Mouse (Mus musculus) retina, embryonic 14.5 days (tissue): ENCODE measurements around the gene Ctsll3.

Experiments used
- DNase-seq: peaks from one replicate; pipeline ENCODE4 v3.0.0-alpha.2; 2015; ENCODE audit warnings: low spot score

Ctsll3 gene

DNA sequence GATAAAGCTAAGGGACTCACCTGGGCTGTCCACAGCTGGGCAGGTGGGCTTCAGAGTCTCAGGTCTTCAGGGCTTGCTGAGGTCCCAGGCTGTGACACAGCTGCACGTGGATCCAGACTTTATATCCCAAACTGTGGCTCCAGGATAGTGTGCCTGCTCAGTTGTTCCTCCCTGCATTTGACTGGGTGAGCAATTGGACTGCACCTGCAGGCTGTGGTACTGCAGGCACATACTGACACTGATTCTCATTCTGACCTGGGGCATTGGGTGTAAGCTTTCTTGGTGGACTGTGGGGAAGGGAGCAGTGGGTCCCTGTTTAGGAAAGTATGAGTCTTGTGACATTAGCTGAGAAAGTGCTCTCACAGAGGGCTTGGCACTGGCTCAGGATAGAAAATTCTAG, at the start of gene Ctsll3:
Gene Ctsll3 (minus strand): TSS at position 101 of the 400 bp plus-strand sequence.
- no peak for DNase-seq

DNA sequence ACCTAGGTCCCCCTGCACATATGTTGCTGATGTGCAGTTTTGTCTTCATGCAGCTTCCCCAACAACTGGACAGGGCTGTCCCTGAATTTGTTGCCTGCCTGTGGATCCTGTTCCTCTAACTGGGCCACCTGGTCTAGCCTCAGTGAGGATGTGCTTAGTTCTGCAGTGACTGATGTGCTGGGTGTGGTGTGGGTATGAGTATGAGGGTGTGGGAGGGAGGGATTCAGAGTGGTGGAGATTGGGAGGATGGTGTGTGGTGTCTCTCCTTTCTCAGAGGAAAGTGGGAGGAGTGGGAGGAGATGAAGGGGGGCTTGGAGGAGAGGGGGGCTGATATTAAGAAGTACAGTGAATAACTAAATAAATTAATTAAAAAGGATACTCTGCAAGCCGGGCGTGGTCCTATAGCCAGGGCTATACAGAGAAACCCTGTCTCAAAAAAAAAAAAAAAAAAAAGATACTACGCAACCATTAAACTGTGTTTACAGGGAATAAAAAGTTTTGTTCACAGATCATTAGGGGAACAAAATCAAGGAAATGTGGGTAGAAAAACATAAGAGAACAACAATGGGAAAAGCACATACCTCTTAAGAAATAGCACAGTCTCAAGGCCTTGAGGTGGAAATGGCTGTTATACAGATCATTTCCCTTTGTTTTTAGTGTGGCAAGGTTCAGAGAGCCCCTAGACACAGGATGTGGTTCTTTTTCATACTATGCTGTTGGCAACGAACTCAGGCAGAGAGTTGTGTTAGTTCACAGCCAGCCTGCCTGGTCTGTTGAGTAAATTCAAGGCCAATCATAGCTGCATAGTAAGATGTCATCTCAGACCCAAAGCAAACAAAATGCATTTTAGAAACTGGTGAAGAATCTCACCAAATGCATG, 45.8 kb upstream of the Ctsll3 start:
- DNase-seq: no peak

DNA sequence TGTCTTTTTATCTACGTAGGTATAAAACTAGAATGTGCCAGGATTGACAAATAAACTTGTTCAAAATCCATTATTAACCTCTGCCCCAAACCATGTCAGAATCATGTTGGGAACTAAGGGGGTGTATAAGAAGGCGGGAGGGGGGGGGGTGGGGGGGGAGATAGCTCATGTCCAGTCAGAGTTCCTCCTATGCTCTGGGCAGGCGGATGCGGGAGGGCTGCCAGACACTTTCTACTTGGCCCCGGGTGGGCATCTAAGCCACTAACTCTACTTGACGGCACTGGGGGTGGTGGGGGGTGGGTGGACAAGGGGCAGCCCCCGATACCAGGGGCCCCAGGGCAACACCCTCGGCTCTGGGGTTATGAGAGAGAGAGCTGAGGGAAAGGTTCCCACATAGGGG, 40.5 kb upstream of the Ctsll3 start:
- DNase-seq: no peak

DNA sequence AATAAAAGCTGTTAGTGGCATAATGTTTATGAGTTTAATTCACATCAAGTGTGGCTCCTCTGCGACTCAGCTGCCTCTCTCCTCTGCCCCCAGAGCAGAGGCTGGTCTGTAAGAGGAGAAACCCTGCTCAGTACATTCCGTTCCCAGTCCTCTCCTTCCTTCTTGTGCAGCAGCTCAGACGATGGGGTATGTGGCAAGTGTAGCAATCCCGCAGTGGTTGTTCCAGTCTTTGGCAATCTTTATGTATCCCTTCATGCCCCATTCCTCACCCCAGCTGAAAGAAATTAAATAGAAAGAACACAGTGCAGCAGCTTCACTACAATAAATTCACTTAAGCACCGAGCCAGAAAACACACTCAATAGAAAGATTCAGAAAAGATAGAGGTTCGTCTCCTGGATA, 40.1 kb upstream of the Ctsll3 start:
- no peak for DNase-seq

DNA sequence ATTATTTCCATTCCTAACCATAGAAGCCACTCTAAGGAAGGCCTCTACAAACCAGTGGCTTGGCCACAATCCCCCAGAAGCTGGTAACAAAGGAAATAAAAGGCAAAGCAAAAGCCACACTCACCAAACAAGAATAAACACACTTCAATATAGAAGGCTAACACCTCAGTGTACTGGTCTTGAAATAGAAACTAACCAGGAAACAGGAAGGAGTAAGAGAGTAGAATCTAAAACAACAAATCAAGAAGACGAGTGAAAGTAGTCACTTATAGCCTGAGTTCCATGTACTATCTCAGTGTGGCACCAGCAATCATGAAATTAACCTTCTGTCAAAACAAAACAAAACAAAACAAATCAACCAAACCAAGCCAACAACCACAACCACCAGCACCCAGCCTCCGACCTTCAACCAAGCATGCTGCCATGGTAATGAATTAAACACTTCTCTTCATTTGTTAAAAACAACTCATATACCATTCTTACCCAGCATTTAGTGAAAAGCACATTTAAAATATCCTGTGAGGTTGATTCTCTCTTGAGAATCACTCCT, 36.8 kb upstream of the Ctsll3 start:
- DNase-seq: no peak

DNA sequence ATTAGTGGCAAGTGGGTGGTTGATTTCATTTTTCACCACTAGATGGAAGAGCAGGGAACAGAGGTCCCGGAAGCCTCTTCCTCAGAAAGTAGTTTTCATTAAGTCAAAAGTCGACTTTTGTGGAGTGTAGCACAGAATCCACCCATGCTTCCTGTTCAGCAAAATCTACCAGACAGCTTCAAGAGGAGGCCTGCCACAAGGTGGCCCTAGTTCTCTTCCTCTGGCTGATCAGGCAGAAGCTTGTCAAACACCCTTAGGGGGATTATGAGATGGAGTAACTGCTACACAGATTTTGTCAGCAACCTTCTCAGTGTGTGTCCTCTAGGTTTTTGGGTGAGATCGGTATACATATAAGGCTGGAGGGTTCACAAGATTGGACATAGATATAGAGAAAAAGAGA, 23.4 kb upstream of the Ctsll3 start:
- DNase-seq: no peak

DNA sequence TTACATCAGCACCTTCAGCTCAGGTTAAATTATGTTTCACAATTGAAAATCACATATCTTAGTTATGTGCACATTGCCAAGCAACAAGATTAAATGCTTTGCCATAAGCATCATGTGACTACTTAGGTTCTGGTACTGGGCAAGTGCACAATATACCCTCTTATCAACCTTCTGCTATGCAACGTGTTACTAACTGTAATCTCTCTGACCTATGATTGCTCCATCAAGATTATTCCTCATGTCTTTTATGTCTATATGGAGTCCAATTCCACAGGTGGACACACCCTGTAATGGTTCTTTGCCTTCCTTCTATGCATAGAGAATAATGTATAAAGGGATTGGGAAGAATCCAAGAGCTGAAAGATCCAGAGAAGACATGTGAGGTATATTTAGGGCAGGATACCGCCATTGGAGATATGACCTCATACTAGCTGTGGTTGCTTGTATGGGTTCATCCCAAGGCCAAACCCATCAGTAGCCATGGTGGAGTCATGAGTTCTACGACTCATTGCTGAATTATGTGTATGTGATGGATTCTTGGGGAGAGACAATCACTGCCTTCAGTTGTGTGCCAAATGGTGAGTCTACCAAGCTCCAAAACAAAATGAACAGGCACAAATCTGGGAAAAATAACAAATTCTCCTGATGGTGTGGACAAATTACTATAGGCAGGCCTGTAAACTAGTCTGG, 18.0 kb upstream of the Ctsll3 start:
- no peak for DNase-seq

DNA sequence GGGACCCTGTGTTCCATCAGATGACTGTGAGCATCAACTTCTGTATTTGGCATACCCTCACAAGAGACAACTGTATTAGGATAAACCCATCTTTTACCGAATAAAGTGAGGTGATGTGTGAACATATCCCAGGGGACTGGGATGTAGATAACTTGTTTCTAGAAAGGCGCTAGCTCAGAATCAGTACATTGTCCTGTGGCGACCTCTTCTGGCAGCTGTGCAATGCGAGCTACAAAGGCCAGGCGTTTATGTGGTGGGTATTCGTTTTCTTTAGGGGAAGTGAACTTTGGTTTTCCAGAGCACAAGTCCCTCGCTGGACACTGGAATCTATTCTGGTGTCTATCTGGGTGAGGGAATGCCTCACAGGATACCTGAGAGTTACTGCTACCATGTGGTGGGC, 16.8 kb upstream of the Ctsll3 start:
- peak; percentile 78 for DNase-seq

DNA sequence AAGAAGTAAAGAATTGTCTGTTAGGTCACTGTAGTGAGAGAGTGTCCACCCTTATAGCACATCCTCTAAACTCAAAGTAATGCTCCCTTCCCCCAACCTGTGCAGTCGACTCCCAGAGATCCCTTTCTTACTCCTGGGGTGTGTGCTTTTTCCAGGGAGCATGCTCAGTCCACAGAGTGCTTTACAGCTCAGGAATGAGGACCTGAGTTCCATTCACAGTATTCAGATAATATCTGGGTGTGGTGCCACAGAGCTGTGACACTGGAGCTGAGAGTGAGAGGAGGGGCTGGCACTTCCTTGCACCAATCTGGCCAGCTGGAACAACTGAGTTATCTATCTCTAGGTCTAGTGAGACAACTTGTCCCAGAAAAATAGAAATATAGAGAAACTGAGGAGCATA, 11.1 kb upstream of the Ctsll3 start:
- no peak for DNase-seq

DNA sequence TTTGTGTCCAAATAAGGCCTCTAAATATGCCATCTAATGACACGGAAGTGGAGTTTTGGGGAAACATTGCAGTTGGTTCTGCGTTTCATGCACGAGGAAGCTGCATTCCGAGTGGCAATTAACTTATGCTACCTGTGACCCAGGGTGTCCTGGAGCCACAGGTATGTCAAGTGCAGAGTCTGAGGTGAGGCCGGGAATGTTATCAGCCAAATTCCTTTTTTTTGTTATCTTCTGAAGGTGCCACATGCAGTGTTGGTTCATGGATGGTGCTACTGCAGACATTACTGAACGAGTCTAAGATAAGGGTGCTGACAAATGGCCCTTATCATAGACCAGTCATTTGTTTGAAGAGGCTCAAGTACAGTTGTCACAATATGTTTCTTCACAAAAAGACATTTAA, 10.1 kb upstream of the Ctsll3 start:
- no peak for DNase-seq

DNA sequence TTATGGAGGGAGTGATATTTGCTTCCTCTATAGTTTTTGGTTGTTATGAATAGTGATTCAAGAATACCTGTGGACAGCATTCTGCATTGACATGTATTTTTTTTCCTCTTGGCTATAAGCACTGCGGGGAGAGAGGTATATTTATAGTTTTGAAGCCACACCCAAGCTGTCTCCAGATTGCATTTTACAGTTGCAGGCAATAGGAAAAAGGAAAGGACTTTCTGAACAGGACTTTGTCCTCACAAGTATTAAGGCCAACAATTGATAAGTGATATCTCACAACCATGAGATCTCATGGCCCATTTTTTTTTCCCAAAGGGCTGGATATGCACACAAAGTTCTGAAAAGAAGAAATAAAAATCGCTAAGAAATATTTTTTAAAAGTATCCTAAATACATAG, 7.0 kb upstream of the Ctsll3 start:
- DNase-seq: no peak

DNA sequence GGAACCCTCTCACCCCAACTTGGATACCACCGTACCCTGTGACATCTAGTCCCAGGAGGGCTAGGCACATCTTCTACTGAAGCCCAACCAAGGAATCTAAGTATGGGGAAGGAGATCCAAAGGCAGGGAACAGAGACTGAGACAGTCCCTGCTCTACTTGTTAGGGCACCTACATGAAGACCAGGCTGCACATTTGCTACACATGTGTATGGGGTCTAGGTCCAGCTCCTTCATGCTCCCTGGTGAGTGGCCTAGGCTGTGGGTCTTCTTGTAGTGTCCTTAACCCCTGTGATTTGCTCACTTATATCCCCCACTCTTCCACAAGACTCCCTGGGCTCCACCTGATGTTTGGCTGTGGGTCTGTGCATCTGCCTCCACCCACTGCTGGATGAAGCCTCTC, 13.2 kb downstream of the Ctsll3 start:
- no peak for DNase-seq

DNA sequence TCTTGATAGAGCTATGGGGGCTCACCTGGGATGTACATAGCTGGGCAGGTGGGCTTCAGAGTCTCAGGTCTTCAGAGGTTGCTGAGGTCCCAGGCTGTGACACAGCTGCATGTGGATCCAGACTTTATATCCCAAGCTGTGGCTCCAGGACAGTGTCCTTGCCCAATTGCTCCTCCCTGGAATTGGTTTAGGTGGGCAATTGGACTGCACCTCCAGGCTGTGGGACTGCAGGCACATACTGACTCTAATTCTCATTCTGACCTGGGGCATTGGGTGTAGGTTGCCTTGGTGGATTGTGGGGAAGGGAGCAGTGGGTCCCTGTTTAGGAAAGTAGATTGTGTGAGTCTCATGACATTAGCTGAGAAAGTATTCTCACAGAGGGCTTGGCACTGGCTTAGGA, 16.4 kb downstream of the Ctsll3 start, which contains the start of gene BC051665:
Gene BC051665 (minus strand): TSS at position 101 of the 400 bp plus-strand sequence.
- DNase-seq: no peak

DNA sequence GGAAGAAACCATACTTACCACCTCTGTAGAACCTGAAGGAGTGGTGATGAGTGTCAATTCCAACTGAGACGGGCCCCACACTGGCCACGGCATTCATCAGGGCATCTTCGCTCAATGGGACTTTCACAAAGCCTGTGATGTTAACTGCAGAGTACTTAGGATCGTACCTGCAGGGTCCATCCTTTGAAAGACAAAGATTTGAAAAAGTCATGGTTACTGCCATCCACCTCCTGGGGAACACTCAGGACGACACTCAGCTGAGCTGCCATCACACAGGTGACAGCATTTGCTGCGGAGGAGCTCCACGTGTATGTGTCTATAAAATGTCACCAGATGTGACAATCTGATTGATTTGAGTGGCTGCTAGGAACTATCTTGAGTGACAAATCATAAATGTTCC, 19.3 kb downstream of the Ctsll3 start:
- DNase-seq: no peak

DNA sequence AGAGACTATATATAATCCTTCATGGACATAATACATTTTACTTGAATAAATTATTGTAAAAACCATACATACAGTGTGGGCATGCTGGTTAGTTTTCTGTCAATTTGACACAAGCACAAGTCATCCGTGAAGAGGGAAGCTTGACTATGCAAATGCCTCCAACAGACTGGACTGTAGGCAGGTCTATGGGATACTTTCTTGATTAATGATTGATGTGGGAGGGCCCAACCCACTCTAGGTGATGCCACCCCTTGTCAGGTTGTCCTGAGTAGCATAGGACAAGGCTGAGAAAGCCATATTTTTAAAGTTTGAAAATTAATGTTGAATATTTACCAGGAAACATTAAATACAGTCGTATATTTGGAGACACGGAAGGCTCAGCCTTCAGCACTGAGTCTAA, 22.1 kb downstream of the Ctsll3 start:
- no peak for DNase-seq

DNA sequence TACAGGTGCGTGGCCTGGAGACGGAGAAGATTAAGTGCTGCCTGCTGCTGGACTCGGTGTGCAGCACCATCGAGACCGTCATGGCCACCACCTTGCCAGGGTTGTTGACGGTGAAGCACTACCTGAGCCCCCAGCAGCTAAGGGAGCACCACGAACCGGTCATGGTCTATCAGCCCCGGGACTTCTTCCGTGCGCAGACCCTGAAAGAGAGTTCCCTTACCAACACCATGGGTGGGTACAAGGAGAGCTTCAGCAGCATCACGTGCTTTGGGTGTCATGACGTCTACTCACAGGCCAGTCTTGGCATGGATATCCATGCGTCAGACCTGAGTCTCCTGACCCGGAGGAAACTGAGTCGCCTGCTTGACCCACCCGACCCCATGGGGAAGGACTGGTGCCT, 41.5 kb downstream of the Ctsll3 start:
- no peak for DNase-seq

DNA sequence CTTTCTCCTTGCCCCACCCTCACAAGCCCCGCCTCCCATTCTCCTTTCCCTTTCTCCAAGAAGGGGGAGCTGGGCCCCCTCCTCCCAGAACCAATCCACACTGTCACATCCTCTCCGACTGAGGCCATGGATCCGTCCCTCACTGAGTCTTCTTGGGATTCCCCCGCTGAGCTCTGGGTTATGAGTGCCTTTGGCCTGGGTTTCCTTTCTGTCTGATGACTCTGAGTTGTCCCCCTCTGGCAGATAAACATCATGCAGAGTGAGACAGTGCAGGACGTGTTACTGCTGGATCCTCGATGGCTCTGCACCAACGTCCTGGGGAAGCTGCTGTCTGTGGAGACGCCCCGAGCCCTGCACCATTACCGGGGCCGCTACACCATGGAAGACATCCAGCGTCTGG, 42.3 kb downstream of the Ctsll3 start:
- no peak for DNase-seq

DNA sequence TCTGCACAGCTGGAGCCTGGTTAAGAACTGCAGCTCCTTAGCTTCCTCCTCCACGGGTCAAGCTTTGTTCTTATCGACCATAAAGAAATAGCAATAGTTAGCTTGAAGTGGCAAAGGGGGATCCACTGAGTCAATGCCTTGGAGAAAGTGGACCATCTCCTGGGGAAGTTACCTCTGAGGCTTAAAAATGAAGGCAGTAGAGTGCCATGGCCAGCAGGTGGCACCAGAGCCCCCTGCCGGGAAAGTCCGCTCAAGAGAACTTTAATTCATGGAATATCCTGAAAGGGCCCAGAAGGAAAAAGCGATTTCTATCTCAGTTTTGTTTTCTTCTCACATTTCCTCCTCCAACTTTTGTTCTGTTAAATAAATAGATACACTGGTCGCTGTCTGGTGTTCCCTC, 43.5 kb downstream of the Ctsll3 start:
- DNase-seq: peak; percentile 73

DNA sequence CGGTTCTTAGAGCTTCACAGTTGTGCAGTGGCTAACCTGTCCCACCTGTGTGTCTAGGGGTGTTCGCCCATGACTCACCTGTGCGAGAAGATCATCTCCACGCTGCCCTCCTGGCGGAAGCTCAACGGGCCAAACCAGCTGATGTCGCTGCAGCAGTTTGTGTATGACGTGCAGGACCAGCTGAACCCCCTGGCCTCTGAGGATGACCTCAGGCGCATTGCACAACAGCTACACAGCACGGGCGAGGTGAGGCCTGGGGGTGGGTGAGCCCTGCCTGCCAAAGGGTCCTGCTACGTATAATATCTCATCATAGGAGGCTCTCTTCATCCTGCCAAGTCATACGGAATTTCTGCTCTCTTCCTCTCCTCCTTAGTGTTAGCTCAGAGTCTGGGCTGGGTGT, 45.4 kb downstream of the Ctsll3 start:
- DNase-seq: no peak

DNA sequence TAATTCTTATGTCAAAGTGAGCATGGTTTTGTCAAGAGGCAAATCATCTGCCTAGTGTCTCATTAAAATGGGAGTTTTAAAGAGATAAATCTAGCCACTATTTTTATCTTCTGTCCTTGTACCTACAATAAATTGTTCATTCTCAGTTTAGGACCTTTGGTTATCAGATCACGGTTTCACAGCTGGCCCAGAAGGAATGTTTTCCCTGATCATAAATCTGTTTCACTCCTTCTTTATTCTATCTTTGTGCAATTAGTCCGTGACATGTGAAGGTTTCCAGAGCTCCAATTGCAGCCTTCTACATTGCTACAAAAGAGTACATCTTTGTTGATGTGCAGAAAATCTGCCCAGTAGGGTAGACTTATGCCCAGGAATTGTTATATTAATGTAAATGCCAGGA, 47.4 kb downstream of the Ctsll3 start:
- DNase-seq: no peak

DNA sequence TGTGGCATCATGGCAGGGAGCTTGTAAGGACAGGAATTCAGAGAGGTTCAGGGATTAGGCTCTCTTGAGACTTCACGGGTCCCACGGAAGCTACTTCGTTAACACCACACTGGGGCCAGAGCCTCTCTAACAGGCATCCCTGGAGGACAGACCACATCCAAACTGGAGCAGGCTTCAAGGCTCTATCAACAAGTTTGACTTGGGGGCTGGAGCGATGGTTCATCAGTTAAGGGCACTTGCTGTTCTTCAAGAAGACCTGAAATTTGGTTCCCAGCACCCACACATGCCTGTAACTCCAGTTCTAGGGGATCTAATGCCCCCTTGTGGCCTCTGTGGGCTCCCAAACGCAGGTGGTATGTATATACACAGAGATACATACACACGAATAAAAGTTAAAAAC, 49.4 kb downstream of the Ctsll3 start:
- DNase-seq: no peak

DNA sequence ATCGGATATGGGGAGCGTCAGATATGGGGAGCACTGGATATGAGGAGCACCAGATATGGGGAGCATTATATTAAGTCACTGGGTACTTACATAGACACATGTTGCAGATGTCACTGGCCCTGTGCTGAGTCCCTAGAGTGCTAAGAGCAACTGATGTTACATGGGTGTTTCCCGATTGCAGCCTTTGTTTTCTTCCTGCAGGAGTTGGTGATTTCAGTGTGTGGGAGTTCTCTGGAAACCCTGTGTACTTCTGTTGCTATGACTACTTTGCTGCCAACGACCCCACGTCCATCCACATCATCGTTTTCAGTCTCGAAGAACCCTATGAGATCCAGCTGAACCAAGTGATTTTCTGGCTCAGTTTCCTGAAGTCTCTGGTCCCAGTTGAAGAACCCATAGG, 51.7 kb downstream of the Ctsll3 start:
- no peak for DNase-seq

DNA sequence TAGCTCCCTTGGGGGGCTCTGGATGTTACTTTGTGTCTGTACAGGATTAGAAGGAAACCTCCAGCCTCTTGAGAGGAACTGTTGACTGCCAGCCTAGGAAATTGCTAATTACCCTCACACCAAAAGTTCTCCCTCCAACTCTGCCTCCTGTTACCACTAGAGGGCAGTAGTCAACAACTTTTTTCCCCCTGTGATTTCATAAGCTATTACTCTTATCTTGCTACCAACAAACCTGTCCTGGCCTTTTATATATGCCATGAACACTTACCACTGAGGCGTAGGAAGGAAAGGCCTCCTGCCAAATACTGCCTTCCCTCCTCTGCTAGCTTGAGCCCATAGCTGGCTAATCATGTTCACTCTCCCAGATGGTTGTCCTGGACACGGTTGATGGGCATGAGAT, 54.1 kb downstream of the Ctsll3 start:
- peak; percentile 66 for DNase-seq
